Mouse (Mus musculus): ENCODE results near the gene Znrf1. TPM values are rescaled to one million over a fixed set of nuclear protein-coding genes. Genes with fewer than 3 reads are reported as not detected.

Gene Znrf1
- polyA plus RNA-seq, 1 experiment from 2014 or later: 86.3 TPM

GRCm38 (mm10) chr8:111573583-111573982 lies 37.7 kb downstream of the Znrf1 start:
- 0 out of 2 replicates have a peak overlapping the region, but pooled peaks have one; percentile 24 for H3K9ac ChIP-seq (replicated peaks)
- no peaks in the 10 kb centered on the region for H3K27me3 ChIP-seq
- WGBS: 21% methylated on average over 8 of the region's 8 CpGs
- no peaks in the 10 kb centered on the region for H3K9me3 ChIP-seq
- 0 out of 2 replicates have a peak, but pooled peaks cover 8% of the 10 kb centered on the region for H3K36me3 ChIP-seq
- H3K4me1 ChIP-seq: peaks cover 28% of the 10 kb centered on the region
- H3K27ac ChIP-seq (replicated peaks): peak overlapping the region; percentile 64; the same call in 1 of the 2 replicates
- no peak overlapping the region for H3K4me3 ChIP-seq
- peak; percentile 47; the same call in 1 of the 2 replicates for ATAC-seq (ENCODE audit: low FRiP score, low read depth)
- peak overlapping the region; percentile 18 for H3K4me2 ChIP-seq (replicated peaks)

DNA sequence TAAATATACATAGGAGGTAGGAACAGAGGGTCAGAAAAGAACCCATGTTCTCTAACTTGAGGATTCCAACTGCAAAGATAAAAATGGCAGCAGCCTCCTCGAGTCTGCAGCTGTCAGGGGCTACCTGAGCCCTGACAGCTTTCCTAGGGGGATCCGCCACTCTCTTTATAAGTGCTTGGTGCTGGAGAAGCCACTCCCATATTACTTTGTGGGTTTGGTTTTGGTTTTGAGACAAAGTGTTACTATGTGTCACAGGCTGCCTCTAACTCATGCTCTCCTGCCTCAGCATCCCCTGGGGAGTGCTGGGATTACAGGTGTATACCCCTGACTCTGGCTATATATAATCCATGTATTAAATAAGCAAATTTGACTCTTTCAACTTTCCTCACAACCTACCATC lies 38.1 kb downstream of the Znrf1 start:
- ATAC-seq (ENCODE audit: low FRiP score, low read depth): no peak
- Histone ChIP-seq H3K4me2 (replicated peaks) (no peak overlapping the region), H3K4me3 (no peak overlapping the region), H3K36me3 (0 out of 2 replicates have a peak, but pooled peaks cover 8% of the 10 kb centered on the region), H3K9ac (replicated peaks) (no peak overlapping the region), H3K4me1 (peaks cover 32% of the 10 kb centered on the region), H3K27ac (replicated peaks) (0 out of 2 replicates have a peak overlapping the region, but pooled peaks have one; percentile 64), H3K9me3 (no peaks in the 10 kb centered on the region), H3K27me3 (no peaks in the 10 kb centered on the region)
- 85% methylated on average over 2 of the region's 2 CpGs for WGBS

- H3K9ac ChIP-seq (replicated peaks): no peak overlapping the region
- no peaks in the 10 kb centered on the region for H3K9me3 ChIP-seq
- no peak overlapping the region for H3K4me2 ChIP-seq (replicated peaks)
- 98% methylated on average over 4 of the region's 4 CpGs for WGBS
- H3K27ac ChIP-seq (replicated peaks): no peak overlapping the region
- H3K36me3 ChIP-seq: 0 out of 2 replicates have a peak, but pooled peaks cover 8% of the 10 kb centered on the region
- no peak for ATAC-seq (ENCODE audit: low FRiP score, low read depth)
- H3K27me3 ChIP-seq: no peaks in the 10 kb centered on the region
- H3K4me1 ChIP-seq: peaks cover 29% of the 10 kb centered on the region
- H3K4me3 ChIP-seq: no peak overlapping the region
Measured at GRCm38 (mm10) chr8:111575492-111575891, 39.6 kb downstream of the Znrf1 start.

DNA sequence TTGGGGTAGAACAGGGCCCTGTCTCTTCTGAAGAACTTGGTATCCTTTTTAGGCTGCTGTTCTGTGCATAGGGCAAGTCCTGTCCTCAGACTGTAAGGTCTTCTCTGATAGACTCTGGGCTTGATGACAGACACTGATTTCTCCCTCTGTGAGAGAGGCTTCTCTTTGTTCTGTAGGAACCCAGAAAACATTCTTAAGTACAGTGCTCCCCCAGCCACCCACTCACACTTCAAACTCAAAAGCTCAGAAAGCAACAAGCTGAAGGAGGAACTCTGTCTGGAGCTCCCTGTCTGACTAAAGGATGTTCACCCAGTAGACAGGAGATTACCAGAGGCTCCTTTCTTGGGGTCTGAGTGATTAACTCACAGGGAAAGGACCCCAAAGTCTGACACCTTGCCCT lies 40.6 kb downstream of the Znrf1 start:
- ATAC-seq (ENCODE audit: low FRiP score, low read depth): no peak
- Histone ChIP-seq H3K9me3 (no peaks in the 10 kb centered on the region), H3K36me3 (0 out of 2 replicates have a peak, but pooled peaks cover 8% of the 10 kb centered on the region), H3K9ac (replicated peaks) (no peak overlapping the region), H3K4me1 (peaks cover 29% of the 10 kb centered on the region), H3K4me2 (replicated peaks) (no peak overlapping the region), H3K27me3 (no peaks in the 10 kb centered on the region), H3K27ac (replicated peaks) (no peak overlapping the region), H3K4me3 (no peak overlapping the region)

- WGBS: 92% methylated on average over 9 of the region's 9 CpGs
- Histone ChIP-seq H3K36me3 (0 out of 2 replicates have a peak, but pooled peaks cover 8% of the 10 kb centered on the region), H3K27ac (replicated peaks) (no peak overlapping the region), H3K4me3 (no peak overlapping the region), H3K9ac (replicated peaks) (no peak overlapping the region), H3K4me1 (peaks cover 14% of the 10 kb centered on the region; the same call in 1 of the 2 replicates), H3K4me2 (replicated peaks) (no peak overlapping the region), H3K27me3 (no peaks in the 10 kb centered on the region), H3K9me3 (no peaks in the 10 kb centered on the region)
- ATAC-seq (ENCODE audit: low FRiP score, low read depth): no peak
Measured at GRCm38 (mm10) chr8:111577880-111578533, 42.1 kb downstream of the Znrf1 start.

- 87% methylated on average over 1 of the region's 1 CpGs for WGBS
- 0 out of 2 replicates have a peak, but pooled peaks cover 8% of the 10 kb centered on the region for H3K36me3 ChIP-seq
- H3K27ac ChIP-seq (replicated peaks): peak overlapping the region; percentile 21; the same call in 1 of the 2 replicates
- H3K9ac ChIP-seq (replicated peaks): no peak overlapping the region
- peaks cover 8% of the 10 kb centered on the region; the same call in 1 of the 2 replicates for H3K4me1 ChIP-seq
- H3K27me3 ChIP-seq: no peaks in the 10 kb centered on the region
- no peak for ATAC-seq (ENCODE audit: low FRiP score, low read depth)
- no peak overlapping the region for H3K4me2 ChIP-seq (replicated peaks)
- H3K9me3 ChIP-seq: no peaks in the 10 kb centered on the region
- no peak overlapping the region for H3K4me3 ChIP-seq
Measured at GRCm38 (mm10) chr8:111579318-111579717, 43.4 kb downstream of the Znrf1 start.

DNA sequence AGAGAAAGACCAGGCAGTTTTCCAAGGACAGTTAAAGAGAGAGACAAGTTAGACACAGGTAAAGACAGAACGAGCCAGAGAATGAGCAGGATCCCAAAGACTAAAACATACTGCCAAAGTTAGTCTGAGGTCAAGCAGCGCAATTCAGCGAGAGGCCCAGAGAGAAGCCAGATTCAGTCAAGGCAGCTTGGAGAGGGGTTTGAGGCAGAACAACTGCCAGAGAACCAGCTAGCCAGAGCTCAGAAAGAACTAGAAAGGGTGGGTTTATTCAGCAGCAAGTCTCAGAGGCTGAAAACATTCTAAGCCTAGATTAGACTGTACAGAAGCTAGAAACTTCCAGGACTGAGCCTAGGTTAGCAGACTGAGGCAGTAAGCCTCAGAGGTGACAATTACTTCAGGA lies 44.4 kb downstream of the Znrf1 start:
- no peaks in the 10 kb centered on the region for H3K9me3 ChIP-seq
- no peak overlapping the region for H3K4me2 ChIP-seq (replicated peaks)
- no peak overlapping the region for H3K27ac ChIP-seq (replicated peaks)
- H3K9ac ChIP-seq (replicated peaks): 0 out of 2 replicates have a peak overlapping the region, but pooled peaks have one; percentile 6
- 0 out of 2 replicates have a peak, but pooled peaks cover 7% of the 10 kb centered on the region for H3K36me3 ChIP-seq
- H3K4me1 ChIP-seq: peaks cover 8% of the 10 kb centered on the region; the same call in 1 of the 2 replicates
- H3K4me3 ChIP-seq: no peak overlapping the region
- no peaks in the 10 kb centered on the region for H3K27me3 ChIP-seq
- 96% methylated on average over 3 of the region's 3 CpGs for WGBS
- no peak for ATAC-seq (ENCODE audit: low FRiP score, low read depth)

DNA sequence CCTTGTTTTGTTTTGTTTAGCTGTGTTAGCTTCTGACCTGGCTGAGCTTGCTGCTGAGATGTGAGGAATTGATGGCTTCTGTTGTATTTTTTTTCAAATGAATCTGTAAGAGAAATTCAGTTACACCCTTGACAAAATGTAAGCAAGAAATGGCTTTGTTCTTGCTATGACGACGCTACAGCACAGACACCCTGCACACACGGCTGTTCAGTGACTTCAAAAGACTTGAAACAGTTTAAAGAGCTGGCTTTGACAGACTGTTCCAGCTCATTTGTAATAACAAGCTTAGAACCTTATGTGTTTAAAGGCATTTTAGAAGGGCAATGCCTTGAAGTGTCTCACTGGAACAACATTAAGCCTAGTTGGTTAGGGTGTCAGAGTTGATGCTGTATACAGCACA lies 46.5 kb downstream of the Znrf1 start:
- no peak overlapping the region for H3K4me2 ChIP-seq (replicated peaks)
- H3K9ac ChIP-seq (replicated peaks): no peak overlapping the region
- H3K4me1 ChIP-seq: peaks cover 8% of the 10 kb centered on the region; the same call in 1 of the 2 replicates
- no peak overlapping the region for H3K4me3 ChIP-seq
- H3K9me3 ChIP-seq: no peaks in the 10 kb centered on the region
- H3K36me3 ChIP-seq: no peaks in the 10 kb centered on the region
- 63% methylated on average over 3 of the region's 3 CpGs for WGBS
- ATAC-seq (ENCODE audit: low FRiP score, low read depth): no peak
- no peaks in the 10 kb centered on the region for H3K27me3 ChIP-seq
- 0 out of 2 replicates have a peak overlapping the region, but pooled peaks have one; percentile 25 for H3K27ac ChIP-seq (replicated peaks)

DNA sequence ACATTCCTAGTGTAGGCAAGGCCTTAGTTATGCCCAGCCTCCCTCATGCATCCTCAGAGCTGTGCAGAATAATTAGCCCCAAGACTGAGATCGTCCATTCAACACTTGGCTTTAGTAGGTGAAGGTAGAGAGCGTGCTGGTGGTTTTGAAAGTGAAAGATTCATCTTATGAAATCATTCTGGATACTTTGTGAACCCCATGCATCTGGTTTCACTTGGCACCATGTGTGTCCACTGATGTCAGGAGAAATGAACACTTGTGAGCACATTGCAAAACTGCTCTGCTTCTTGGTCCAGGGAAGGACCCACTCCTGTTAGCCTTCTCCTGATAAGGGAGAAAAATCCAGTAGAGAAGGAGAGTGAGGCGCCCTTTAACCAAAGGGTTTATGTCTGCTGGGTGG lies 49.0 kb downstream of the Znrf1 start:
- Histone ChIP-seq H3K36me3 (no peaks in the 10 kb centered on the region), H3K4me3 (no peak overlapping the region), H3K27me3 (no peaks in the 10 kb centered on the region), H3K27ac (replicated peaks) (no peak overlapping the region), H3K9ac (replicated peaks) (no peak overlapping the region), H3K4me1 (no peaks in the 10 kb centered on the region), H3K9me3 (no peaks in the 10 kb centered on the region), H3K4me2 (replicated peaks) (no peak overlapping the region)
- WGBS: 94% methylated on average over 3 of the region's 3 CpGs
- ATAC-seq (ENCODE audit: low FRiP score, low read depth): no peak

GRCm38 (mm10) chr8:111587545-111588094 lies 51.7 kb downstream of the Znrf1 start:
- Histone ChIP-seq H3K27ac (replicated peaks) (no peak overlapping the region), H3K9ac (replicated peaks) (no peak overlapping the region), H3K4me3 (no peak overlapping the region), H3K36me3 (no peaks in the 10 kb centered on the region), H3K4me2 (replicated peaks) (no peak overlapping the region), H3K4me1 (peaks cover 6% of the 10 kb centered on the region), H3K27me3 (no peaks in the 10 kb centered on the region), H3K9me3 (no peaks in the 10 kb centered on the region)
- 91% methylated on average over 1 of the region's 1 CpGs for WGBS
- no peak for ATAC-seq (ENCODE audit: low FRiP score, low read depth)

GRCm38 (mm10) chr8:111588336-111588735 lies 52.4 kb downstream of the Znrf1 start:
- Histone ChIP-seq H3K27ac (replicated peaks) (no peak overlapping the region), H3K36me3 (no peaks in the 10 kb centered on the region), H3K9me3 (no peaks in the 10 kb centered on the region), H3K27me3 (no peaks in the 10 kb centered on the region), H3K4me1 (peaks cover 13% of the 10 kb centered on the region), H3K4me3 (no peak overlapping the region), H3K9ac (replicated peaks) (no peak overlapping the region), H3K4me2 (replicated peaks) (no peak overlapping the region)
- no peak for ATAC-seq (ENCODE audit: low FRiP score, low read depth)
- 93% methylated on average over 2 of the region's 2 CpGs for WGBS

GRCm38 (mm10) chr8:111590214-111590613 lies 54.3 kb downstream of the Znrf1 start:
- Histone ChIP-seq H3K27me3 (no peaks in the 10 kb centered on the region), H3K4me1 (peaks cover 19% of the 10 kb centered on the region), H3K36me3 (no peaks in the 10 kb centered on the region), H3K4me3 (no peak overlapping the region), H3K9ac (replicated peaks) (no peak overlapping the region), H3K9me3 (no peaks in the 10 kb centered on the region), H3K4me2 (replicated peaks) (no peak overlapping the region), H3K27ac (replicated peaks) (no peak overlapping the region)
- WGBS: 86% methylated on average over 3 of the region's 3 CpGs
- ATAC-seq (ENCODE audit: low FRiP score, low read depth): no peak

Data from midbrain, embryonic 12.5 days (tissue).